ENCODE assay signal across 12 mouse cellular contexts in genomic region chr13:37560800-37561199, GRCm38 (mm10).
DNase-seq lines count a peak whose midpoint lies in the region; ATAC-seq and TF ChIP-seq lines count a peak whose summit lies in the region.
"Had no signal": no experiment of that assay in that cellular context is flagged by ENCODE, and none has a peak within 500 bp of the region (broad histone marks: within the 10 kb centered on the region; RNA-seq: fewer than 3 reads in every experiment).

No protein-coding gene starts in this region.

- no peak overlapping the region for H3K9ac ChIP-seq in hindbrain, embryonic 16.5 days (ENCODE audit: low read depth, low read length)
- H3K9ac ChIP-seq in hindbrain, postnatal 0 days (replicated peaks; ENCODE audit: low read length): no peak overlapping the region
- H3K9ac ChIP-seq in midbrain, embryonic 15.5 days: no peak overlapping the region
- no peak overlapping the region for H3K9ac ChIP-seq in midbrain, embryonic 13.5 days (replicated peaks)
- H3K9ac ChIP-seq in stomach, postnatal 0 days (ENCODE audit: low read length): no peak overlapping the region
- H3K9ac ChIP-seq: liver, embryonic 12.5 days had no signal

- no peak overlapping the region for H3K27ac ChIP-seq in hindbrain, embryonic 16.5 days (ENCODE audit: low read depth, low read length)
- H3K27ac ChIP-seq in hindbrain, postnatal 0 days: no peak overlapping the region
- no peak overlapping the region for H3K27ac ChIP-seq in midbrain, embryonic 15.5 days
- H3K27ac ChIP-seq in midbrain, embryonic 13.5 days: no peak overlapping the region
- H3K27ac ChIP-seq in stomach, postnatal 0 days (replicated peaks): 0 out of 2 replicates have a peak overlapping the region, but pooled peaks have one; percentile 13
- H3K27ac ChIP-seq: liver, embryonic 12.5 days had no signal

- DNase-seq in adrenal gland, postnatal 10 days: peak; percentile 41
- no peak for DNase-seq in adrenal gland, postnatal 25 days
- DNase-seq in hindbrain, postnatal 0 days (ENCODE audit: low spot score): no peak
- DNase-seq in stomach, postnatal 0 days (ENCODE audit: low spot score): no peak
- no peak for DNase-seq in ovary, postnatal 14 days (ENCODE audit: low spot score)
- DNase-seq: cerebellum, adult 11-12 months; embryo, embryonic 11 days; lung, postnatal 14 days had no signal

- TF ChIP-seq CTCF in hindbrain, postnatal 0 days (IDR thresholded peaks at IDR 0.05; ENCODE audit: low read depth): no peak
- TF ChIP-seq CTCF in stomach, postnatal 0 days (IDR thresholded peaks at IDR 0.05; ENCODE audit: low read depth): no peak

- 53% methylated on average over 3 of the region's 3 CpGs for WGBS in hindbrain, embryonic 16.5 days
- WGBS in hindbrain, postnatal 0 days: 53% methylated on average over 3 of the region's 3 CpGs
- 70% methylated on average over 3 of the region's 3 CpGs for whole genome bisulfite sequencing in midbrain, embryonic 15.5 days
- 61% methylated on average over 3 of the region's 3 CpGs for WGBS in midbrain, embryonic 13.5 days
- WGBS in stomach, postnatal 0 days: 37% methylated on average over 3 of the region's 3 CpGs

- no peaks in the 10 kb centered on the region for H3K36me3 ChIP-seq in hindbrain, embryonic 16.5 days (ENCODE audit: control insufficient read depth, insufficient read depth, low read length)
- no peaks in the 10 kb centered on the region for H3K36me3 ChIP-seq in hindbrain, postnatal 0 days (ENCODE audit: insufficient read depth, low read length)
- no peaks in the 10 kb centered on the region for H3K36me3 ChIP-seq in midbrain, embryonic 15.5 days (replicated peaks)
- H3K36me3 ChIP-seq in midbrain, embryonic 13.5 days: no peaks in the 10 kb centered on the region
- no peaks in the 10 kb centered on the region for H3K36me3 ChIP-seq in stomach, postnatal 0 days (ENCODE audit: control insufficient read depth, insufficient read depth, low read length)
- H3K36me3 ChIP-seq: liver, embryonic 12.5 days had no signal

- H3K4me2 ChIP-seq in hindbrain, embryonic 16.5 days (ENCODE audit: low read length): no peak overlapping the region
- no peak overlapping the region for H3K4me2 ChIP-seq in hindbrain, postnatal 0 days (ENCODE audit: low read depth, low read length)
- no peak overlapping the region for H3K4me2 ChIP-seq in midbrain, embryonic 15.5 days
- H3K4me2 ChIP-seq in midbrain, embryonic 13.5 days (replicated peaks): no peak overlapping the region
- H3K4me2 ChIP-seq in stomach, postnatal 0 days (replicated peaks; ENCODE audit: low read depth): no peak overlapping the region
- H3K4me2 ChIP-seq: liver, embryonic 12.5 days had no signal

- no peak overlapping the region for H3K4me3 ChIP-seq in hindbrain, embryonic 16.5 days (ENCODE audit: low read length)
- H3K4me3 ChIP-seq in hindbrain, postnatal 0 days (ENCODE audit: low read length): no peak overlapping the region
- H3K4me3 ChIP-seq in midbrain, embryonic 15.5 days: no peak overlapping the region
- no peak overlapping the region for H3K4me3 ChIP-seq in midbrain, embryonic 13.5 days (replicated peaks)
- no peak overlapping the region for H3K4me3 ChIP-seq in stomach, postnatal 0 days (ENCODE audit: low read depth, low read length)
- H3K4me3 ChIP-seq: liver, embryonic 12.5 days had no signal

- 0 out of 2 replicates have a peak, but pooled peaks have one; percentile 22 for ATAC-seq in hindbrain, embryonic 16.5 days
- ATAC-seq in hindbrain, postnatal 0 days: no peak
- 0 out of 2 replicates have a peak, but pooled peaks have one; percentile 15 for ATAC-seq in midbrain, embryonic 15.5 days (replicated peaks)
- ATAC-seq in midbrain, embryonic 13.5 days: no peak
- no peak for ATAC-seq in stomach, postnatal 0 days (ENCODE audit: low FRiP score, low TSS enrichment)
- ATAC-seq: liver, embryonic 12.5 days had no signal

- H3K9me3 ChIP-seq in hindbrain, embryonic 16.5 days (ENCODE audit: control insufficient read depth, low read length): no peaks in the 10 kb centered on the region
- no peaks in the 10 kb centered on the region for H3K9me3 ChIP-seq in hindbrain, postnatal 0 days (ENCODE audit: low read length)
- no peaks in the 10 kb centered on the region for H3K9me3 ChIP-seq in midbrain, embryonic 15.5 days
- H3K9me3 ChIP-seq in midbrain, embryonic 13.5 days: no peaks in the 10 kb centered on the region
- no peaks in the 10 kb centered on the region for H3K9me3 ChIP-seq in stomach, postnatal 0 days (ENCODE audit: control insufficient read depth, low read length)
- H3K9me3 ChIP-seq: liver, embryonic 12.5 days had no signal

- H3K4me1 ChIP-seq in hindbrain, embryonic 16.5 days (ENCODE audit: control insufficient read depth, insufficient read depth, low read depth, low read length): peaks cover 6% of the 10 kb centered on the region; the same call in 1 of the 2 replicates
- H3K4me1 ChIP-seq in hindbrain, postnatal 0 days (ENCODE audit: insufficient read depth, low read length): peaks cover 6% of the 10 kb centered on the region
- H3K4me1 ChIP-seq in midbrain, embryonic 15.5 days: no peaks in the 10 kb centered on the region
- peaks cover 22% of the 10 kb centered on the region for H3K4me1 ChIP-seq in midbrain, embryonic 13.5 days (replicated peaks)
- peaks cover 3% of the 10 kb centered on the region; the same call in 1 of the 2 replicates for H3K4me1 ChIP-seq in stomach, postnatal 0 days (replicated peaks; ENCODE audit: control insufficient read depth, insufficient read depth)

- TF ChIP-seq EP300 in stomach, postnatal 0 days (optimal IDR thresholded peaks at IDR 0.05): no peak

- H3K27me3 ChIP-seq in hindbrain, embryonic 16.5 days (replicated peaks; ENCODE audit: control insufficient read depth, insufficient read depth, low read length): no peaks in the 10 kb centered on the region
- H3K27me3 ChIP-seq in hindbrain, postnatal 0 days (ENCODE audit: insufficient read depth, low read length): no peaks in the 10 kb centered on the region
- H3K27me3 ChIP-seq in midbrain, embryonic 15.5 days (replicated peaks): no peaks in the 10 kb centered on the region; the same call in 1 of the 2 replicates
- H3K27me3 ChIP-seq in midbrain, embryonic 13.5 days: 0 out of 2 replicates have a peak, but pooled peaks cover 5% of the 10 kb centered on the region
- no peaks in the 10 kb centered on the region for H3K27me3 ChIP-seq in stomach, postnatal 0 days (ENCODE audit: control insufficient read depth, insufficient read depth, low read length)
- H3K27me3 ChIP-seq: liver, embryonic 12.5 days had no signal

Comparison
In these comparisons a context has a peak if more than half of its experiments do, and no peak if none do; other contexts are left out.
1. ATAC-seq: peak in hindbrain, embryonic 16.5 days (single experiment) and midbrain, embryonic 15.5 days (single experiment); none in hindbrain, postnatal 0 days (single experiment), midbrain, embryonic 13.5 days (single experiment) and stomach, postnatal 0 days (single experiment).